Mouse (Mus musculus) gastrocnemius, postnatal 36 days (tissue): Measurements from ENCODE around the gene Fhod1. TPM values are rescaled to one million over a fixed set of nuclear protein-coding genes. Genes with fewer than 3 reads are reported as not detected.

Experiments
- DNase-seq, 2 experiments: peaks; one replicate each; pipeline ENCODE4 v3.0.0; 2022
- intact Hi-C: fragments of 180-260 bp; cut with DNase I; formaldehyde crosslinking; loops from one replicate; pipeline ENCODE4 v1.15.1; 2025
- long read RNA-seq, 2 experiments: library from polyadenylated mRNA; stranded (forward); transcript quantifications; one replicate each; pipeline ENCODE4 v2.0.0; 2021
- total RNA-seq, 2 experiments: library from RNA; stranded (reverse); gene quantifications; 2 replicates each; pipeline ENCODE4 v1.2.3; 2021

The Fhod1 gene
- total RNA-seq, result 10 to 100 TPM; 22.0 to 32.0 TPM
- long read RNA-seq, experiment 1, partial matches to known transcripts, result 12 of 12 reads
- long read RNA-seq, experiment 1, other reads (novel, unspliced or antisense), result 0 of 12 reads
- long read RNA-seq, experiment 2, partial matches to known transcripts, result 11 of 11 reads
- long read RNA-seq, experiment 2, other reads (novel, unspliced or antisense), result 0 of 11 reads

- peak; percentile 83 to 92 for DNase-seq
- intact Hi-C loops, result no loop called here
Measured at GRCm38 (mm10) chr8:105347428-105348221, at the start of gene Fhod1. Gene Fhod1, minus strand, starts transcription at chr8:105347953.

DNA sequence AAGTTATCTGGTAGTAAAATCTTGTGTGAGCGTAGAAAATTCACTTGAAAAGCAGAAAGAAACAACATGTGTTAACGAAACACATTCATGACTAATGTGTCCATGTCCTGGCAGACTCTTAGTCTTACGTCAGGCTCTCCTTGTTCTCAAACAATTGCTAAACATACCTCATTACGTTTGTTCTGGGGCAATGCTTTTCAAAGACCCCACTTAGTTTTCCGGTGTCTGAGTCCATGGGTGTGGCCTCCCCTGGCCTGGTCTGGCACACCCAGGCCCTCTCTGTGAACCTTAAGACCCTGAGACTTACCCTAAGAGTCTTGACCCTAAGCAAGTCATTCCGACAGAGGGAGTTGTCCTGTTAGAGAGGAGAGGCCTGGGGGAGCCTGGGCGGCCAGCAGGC lies 46.2 kb upstream of the Fhod1 start:
- intact Hi-C loops, result no loop called here
- no peak for DNase-seq

GRCm38 (mm10) chr8:105393089-105393787 lies 45.5 kb upstream of the Fhod1 start:
- intact Hi-C loops, result no loop called here
- DNase-seq, result no peak

DNA sequence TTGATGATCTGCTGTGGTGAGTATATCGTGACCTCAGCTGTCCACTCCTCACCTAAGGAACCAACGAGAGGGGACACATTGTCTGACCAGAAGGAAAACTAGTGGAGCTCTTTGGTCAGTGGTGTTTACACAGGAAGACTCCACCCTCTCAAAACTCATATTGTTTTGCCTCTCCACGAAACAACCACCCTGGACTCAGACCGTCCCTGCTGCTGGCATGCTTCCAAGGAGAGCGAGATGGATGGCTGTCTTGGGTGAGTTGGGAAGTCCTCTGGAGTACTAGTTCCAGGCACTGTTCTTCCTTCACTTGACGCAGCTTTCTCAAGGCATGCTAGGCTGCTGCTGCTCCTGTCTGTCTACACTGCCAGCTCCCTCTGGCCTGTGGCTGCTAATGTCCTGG lies 41.3 kb upstream of the Fhod1 start:
- no peak for DNase-seq
- intact Hi-C loops, result no loop called here

- DNase-seq, result no peak
Measured at GRCm38 (mm10) chr8:105387151-105387550, 39.4 kb upstream of the Fhod1 start.

DNA sequence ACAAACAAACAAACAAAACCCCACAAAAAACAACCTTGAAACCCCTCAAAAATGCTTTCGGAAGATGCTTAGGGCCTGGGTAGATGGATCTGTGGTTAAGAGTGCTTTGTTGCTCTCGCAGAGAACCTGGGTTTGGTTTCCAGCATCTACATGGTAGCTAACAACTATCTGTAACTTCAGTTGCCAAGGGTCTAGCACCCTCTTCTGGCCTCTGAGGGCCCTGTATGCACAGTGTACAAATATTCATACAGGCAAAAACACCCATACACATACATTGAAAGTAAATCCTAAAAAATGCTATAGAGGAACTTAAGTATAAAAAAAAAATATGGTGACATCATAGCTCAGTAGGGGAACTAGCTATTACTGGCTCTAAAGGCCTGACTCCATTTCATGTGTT lies 36.3 kb upstream of the Fhod1 start:
- DNase-seq, result no peak
- intact Hi-C loops, result no loop called here

More at GRCm38 (mm10) chr8:105387151-105387550, 39.4 kb upstream of the Fhod1 start:
- intact Hi-C loops, result no loop called here

DNA sequence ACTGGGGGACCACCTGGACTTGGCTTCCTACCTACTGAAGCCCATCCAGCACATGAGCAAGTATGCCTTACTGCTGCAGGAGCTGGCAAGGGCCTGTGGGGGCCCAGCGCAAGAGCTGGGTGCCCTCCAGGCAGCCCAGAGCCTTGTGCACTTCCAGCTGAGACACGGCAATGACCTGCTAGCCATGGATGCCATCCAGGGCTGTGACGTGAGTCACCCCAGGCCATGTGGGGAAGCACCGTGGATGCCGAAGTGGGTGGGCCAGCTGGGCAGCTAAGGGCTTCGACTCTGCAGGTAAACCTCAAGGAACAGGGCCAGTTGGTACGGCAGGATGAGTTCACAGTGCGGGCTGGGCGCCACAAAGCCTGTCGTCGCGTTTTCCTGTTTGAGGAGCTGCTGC lies 32.6 kb upstream of the Fhod1 start:
- peak in 1 of 2 experiments; percentile 12 for DNase-seq

GRCm38 (mm10) chr8:105378673-105379072 lies 30.9 kb upstream of the Fhod1 start:
- no peak for DNase-seq
- intact Hi-C loops, result no loop called here

More for the DNA sequence above, 32.6 kb upstream of the Fhod1 start:
- intact Hi-C loops, result no loop called here

- no peak for DNase-seq
- intact Hi-C loops, result no loop called here
Measured at GRCm38 (mm10) chr8:105374513-105374966, 26.8 kb upstream of the Fhod1 start.

DNA sequence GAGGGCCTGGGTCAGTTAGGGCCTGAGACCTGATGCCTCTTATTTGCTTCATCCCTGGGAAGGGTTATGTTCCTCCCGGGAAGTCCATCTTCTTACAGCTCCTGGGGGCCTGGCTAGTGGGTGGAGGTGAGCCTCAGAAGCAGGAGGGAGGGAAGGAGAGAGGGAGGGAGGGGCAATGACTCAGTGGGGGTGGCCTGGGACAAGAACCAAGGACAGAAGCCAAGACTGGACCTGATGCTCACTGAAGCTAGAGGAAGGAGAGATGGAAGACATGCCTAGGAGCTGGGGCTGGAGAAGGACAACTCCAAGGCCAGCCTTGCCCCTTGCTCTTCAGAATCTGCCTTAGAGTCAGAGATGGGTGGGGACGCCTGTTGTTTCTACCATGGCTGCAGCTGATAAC lies 25.3 kb upstream of the Fhod1 start, which contains the start of gene Plekhg4:
TSS of gene Plekhg4 (plus strand) at position 243 of the 400 bp plus-strand sequence.
- no peak for DNase-seq
- intact Hi-C loops, result no loop called here

DNA sequence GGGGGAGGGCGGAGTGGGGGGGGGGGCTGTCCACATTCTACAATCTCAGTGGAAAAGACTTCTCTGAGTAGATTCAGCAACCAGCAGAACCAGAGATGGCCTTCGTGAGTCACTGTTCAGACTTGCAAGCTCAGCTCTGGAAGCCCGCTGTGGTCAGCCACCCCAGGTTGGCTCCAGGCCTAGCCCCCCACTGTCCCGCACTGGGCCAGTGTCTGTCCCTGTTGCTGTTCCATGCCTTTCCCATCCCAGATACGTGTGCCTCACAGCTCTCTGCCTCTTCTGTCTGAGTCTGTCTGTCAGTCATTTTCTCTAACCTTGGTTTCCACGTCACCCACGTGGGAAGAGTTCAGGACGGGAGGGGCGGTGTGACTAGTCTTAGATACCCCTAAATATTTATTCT lies 24.7 kb upstream of the Fhod1 start:
- DNase-seq, result no peak
- intact Hi-C loops, result no loop called here

GRCm38 (mm10) chr8:105367107-105367506 lies 19.4 kb upstream of the Fhod1 start:
- intact Hi-C loops, result no loop called here
- DNase-seq, result no peak

DNA sequence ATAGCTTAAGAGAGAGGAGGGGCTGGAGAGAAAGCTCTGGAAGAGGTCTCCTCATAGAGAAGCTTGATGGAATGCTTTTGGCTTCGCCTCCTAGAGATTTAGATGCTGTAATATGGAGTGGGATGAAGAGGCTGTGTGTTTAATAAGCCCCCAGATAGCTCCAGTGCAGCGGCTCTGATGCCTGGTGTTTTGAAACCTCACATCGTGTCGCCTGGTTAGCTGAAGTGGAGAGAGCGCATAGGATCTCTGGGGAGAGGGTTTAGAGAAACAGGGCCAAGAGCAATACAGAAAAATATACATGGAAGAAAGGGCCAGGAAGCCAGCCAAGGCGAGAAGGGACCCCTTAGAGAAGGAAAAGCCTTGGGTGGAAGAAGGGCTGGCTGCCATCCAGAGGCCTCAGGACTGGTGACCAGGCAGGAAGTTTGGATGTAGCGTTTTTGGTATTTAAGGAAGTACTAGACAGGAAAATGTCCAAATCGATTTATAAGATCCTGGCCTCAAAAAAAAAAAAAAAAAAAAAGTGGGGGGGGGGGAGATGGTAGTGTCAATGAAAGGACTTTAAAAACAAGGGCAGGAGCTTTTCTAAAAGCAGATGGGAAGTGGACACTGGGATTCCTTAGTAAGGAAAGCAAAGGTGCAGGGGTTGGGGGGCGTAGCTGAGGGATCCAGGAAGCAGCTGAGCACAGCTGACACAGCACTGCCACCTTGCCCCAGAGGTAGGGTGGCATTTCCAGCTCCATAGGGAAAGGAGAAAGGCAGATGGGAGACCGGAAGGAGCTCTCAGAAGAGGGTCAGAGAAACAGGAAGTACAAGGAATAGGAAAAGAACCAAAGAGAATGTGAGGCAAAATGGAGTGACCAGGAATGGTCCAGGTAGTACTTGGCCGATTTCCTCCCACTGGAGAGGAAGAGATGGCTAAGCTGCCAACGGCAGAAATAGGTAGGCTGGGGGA lies 14.3 kb upstream of the Fhod1 start:
- intact Hi-C loops, result loop anchor here (5.0 kb wide), 1 partner anchor 115 kb away; no protein-coding TSS in a partner anchor
- DNase-seq, result no peak

DNA sequence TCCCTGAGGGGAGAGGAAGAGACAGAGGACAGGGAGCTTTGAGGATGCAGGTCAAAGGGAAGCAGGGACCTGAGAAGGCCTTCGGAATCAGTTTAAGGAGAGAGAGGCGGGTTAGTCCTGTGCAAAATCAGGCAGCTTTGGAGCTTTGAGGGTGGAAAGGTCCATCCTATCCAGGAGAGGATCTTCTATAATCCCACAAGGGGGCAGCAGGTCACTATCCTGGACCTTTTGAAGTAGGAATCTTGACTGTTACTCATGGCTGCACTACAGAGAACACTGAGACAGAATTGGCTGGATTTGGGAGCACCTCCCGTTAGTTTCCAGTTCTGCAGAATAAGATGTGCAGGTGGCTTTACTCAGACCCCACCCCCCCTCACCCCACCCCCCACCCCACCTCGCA lies 11.9 kb upstream of the Fhod1 start:
- intact Hi-C loops, result loop anchor here (2.0 to 5.0 kb wide), 2 partner anchors 37 to 118 kb away; no protein-coding TSS in a partner anchor
- DNase-seq, result no peak

- DNase-seq, result no peak
- intact Hi-C loops, result loop anchor here (2.0 kb wide), 1 partner anchor 38 kb away; no protein-coding TSS in a partner anchor
Measured at GRCm38 (mm10) chr8:105359208-105359607, 11.5 kb upstream of the Fhod1 start.

DNA sequence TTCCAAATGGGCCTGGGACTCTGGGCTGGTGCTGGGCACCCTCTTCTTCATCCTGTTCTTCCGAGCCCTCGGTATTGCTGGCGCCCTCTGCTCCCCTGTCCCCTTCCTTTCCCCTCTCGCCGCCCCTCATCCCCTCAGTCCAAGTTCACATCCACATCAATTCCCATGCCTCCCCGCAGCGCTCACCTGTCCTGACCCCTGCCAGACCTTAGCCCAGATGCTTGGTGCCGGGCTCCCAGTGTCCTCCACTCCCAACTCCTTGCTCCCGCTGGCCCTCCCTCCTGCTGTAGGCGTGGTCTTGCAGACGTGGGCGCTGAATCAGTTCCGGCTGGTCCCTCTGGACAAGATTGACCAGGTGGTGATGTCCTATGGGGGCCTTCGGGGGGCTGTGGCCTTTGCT lies 8.9 kb upstream of the Fhod1 start:
- DNase-seq, result no peak
- intact Hi-C loops, result no loop called here

DNA sequence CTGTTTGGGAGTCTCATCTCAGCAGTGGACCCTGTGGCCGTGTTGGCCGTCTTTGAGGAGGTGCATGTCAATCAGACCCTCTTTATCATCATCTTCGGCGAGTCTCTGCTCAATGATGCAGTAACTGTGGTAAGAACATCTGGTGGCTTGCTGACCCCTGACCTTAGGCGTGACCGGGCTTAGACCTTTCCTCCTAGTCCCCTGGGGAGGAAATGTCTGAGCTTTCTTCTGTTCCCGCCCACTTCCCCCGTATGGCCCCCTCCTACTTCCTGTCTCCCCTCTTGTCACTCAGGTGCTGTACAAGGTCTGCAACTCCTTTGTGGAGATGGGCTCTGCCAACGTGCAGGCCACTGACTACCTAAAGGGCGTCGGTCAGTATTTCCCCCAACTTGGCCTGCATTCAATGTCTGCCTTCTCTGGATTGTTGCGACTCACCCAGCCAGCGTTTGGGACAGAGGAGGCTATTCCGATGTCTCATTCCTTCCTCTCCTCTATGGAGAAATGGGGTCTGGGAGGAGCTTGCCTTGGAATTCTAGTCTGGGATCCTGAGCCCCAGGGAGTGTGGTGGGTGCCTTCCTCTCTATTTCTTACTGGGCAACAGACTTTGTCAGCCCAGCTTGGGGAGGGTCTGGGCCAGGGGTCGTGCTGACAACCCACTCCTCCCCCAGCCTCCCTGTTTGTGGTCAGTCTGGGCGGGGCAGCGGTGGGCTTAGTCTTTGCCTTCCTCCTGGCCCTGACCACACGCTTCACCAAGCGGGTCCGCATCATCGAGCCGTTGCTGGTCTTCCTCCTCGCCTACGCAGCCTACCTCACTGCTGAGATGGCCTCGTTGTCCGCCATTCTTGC lies 7.6 kb upstream of the Fhod1 start:
- no peak for DNase-seq
- intact Hi-C loops, result no loop called here

DNA sequence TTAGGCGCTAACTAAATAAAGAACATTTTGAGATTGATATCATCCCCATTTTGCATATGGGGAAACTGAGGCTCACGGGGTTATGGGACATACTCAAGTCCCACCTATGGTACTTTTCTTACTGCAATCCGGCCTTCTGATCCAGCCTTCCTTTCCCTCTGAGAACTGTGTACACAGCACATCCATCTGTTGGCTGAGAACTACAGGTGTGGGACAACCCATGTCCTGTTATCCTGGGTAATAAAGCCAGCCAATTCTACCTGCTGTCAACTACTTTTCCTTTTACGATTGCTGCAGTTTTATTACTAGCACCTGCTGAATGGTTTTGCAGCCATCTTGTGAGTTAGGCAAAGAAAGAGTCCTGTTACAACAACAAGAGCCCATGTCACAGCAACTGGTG lies 6.8 kb upstream of the Fhod1 start:
- intact Hi-C loops, result no loop called here
- no peak for DNase-seq

- intact Hi-C loops, result no loop called here
Measured at GRCm38 (mm10) chr8:105353583-105354135, 5.9 kb upstream of the Fhod1 start.

More at GRCm38 (mm10) chr8:105353583-105354135, 5.9 kb upstream of the Fhod1 start:
- DNase-seq, result no peak
